Mouse (Mus musculus) frontal cortex, postnatal 25 days (tissue): ENCODE measurements at regions not wholly inside any gene's neighbourhood (a gene's known extent, or its start where the extent isn't known, plus 50 kb on each side); places are given as distances from the start of the nearest gene placed in this dataset.

Source experiments
- DNase-seq, 2 experiments: peaks; one replicate each; pipeline ENCODE4 v3.0.0; 2022; ENCODE audit warnings: low spot score in 2 of 2

GRCm38 (mm10) chr10:26434586-26434985 is 58.8 kb upstream of the L3mbtl3 start:
- no peak for DNase-seq

DNA sequence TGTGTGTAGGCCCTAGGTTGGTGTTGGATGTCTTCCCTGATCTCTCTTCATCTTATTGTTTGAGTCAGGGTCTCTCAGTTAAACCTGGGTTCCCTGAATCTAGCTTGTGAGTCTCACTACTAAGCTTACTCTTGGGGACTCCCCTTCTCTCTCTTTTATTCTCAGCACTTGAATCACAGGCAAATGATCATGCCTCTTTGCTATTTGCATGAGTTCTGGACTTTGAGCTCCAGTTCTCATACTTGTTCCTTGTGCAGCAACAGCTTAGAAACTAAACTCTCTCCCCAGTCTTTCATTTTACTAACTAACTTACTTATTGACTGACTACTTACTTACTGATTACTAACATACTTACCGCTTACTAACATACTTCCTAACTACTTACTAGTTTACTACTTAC is 64.9 kb upstream of the L3mbtl3 start:
- no peak for DNase-seq

DNA sequence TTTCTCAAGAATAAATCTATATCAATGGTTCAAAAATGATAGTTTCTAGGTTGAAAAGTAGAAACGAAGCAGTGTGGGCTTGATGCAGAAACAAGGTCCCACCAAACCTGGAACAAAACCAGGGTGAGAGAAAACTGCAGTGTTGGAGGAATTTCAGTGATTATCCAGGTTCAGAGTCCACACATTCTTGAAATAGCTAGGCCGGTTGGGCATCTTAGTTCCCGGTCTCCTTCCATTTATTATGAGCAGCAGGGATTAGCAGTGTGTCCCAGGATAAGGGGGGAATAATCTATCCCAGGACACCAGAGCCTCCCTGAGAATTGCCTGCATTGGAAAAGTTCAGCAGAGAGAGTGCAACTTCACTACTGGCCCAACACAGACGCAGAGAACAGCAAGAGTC is 108.5 kb upstream of the L3mbtl3 start:
- no peak for DNase-seq

DNA sequence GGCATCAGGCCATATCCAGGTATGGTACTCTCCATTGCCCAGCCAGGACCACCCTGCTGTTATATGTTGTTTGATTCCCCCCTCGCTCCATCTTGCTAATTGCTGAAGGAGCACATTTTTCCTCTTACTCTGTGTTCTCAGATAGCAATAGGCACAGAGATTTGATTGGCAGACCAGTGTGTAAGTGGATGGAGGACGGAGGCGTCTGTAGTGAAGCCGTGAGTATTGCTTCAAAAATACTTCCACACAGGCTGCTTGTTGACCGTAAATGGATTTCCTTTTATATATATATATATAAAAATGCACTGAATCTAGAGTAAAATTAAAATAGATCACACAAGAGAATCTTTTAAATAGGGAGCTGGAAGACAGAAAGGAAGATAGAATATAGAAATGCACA is 115.6 kb upstream of the L3mbtl3 start:
- DNase-seq = no peak

- DNase-seq = no peak
Measured at GRCm38 (mm10) chr10:26492146-26492545, 116.4 kb upstream of the L3mbtl3 start.

- no peak for DNase-seq
Measured at GRCm38 (mm10) chr10:26492856-26493484, 117.2 kb upstream of the L3mbtl3 start.

GRCm38 (mm10) chr10:26493801-26494200 is 118.0 kb upstream of the L3mbtl3 start:
- DNase-seq = no peak

- DNase-seq = peak; percentile 15 to 20
Measured at GRCm38 (mm10) chr10:26494380-26494781, 118.6 kb upstream of the L3mbtl3 start.

DNA sequence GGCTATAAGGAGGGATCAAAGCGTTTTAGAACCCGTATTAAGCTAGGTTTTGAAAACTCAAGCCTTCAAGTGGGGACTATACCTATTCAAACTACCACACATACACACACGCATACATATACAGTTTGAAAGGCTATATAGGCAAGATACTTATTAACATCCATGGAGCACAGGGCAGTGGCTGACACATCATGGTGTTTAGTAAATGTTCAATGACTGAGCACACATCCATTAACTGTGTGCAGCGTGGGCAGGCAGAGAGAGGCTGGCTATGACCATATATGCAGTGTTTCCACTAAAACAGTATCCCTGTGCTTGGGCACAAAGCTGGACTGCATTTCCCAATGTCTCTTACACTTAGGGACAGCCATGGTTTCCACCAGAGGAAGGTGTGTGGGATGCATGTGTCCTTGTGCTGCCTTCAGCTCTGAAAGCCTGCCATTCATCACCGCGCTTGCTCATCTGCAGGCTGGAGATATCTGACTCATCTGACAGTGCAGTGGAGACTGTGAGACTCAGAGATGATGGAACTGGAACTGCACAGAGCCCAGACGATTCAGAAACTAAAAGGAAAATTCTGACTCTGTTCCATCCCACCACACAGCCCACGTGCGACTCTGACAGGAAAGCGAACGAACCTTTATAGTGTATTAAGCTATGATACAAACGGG is 124.6 kb upstream of the L3mbtl3 start:
- DNase-seq = peak in 1 of 2 experiments; percentile 12

- no peak for DNase-seq
Measured at GRCm38 (mm10) chr10:26520879-26521278, 145.1 kb upstream of the L3mbtl3 start.

DNA sequence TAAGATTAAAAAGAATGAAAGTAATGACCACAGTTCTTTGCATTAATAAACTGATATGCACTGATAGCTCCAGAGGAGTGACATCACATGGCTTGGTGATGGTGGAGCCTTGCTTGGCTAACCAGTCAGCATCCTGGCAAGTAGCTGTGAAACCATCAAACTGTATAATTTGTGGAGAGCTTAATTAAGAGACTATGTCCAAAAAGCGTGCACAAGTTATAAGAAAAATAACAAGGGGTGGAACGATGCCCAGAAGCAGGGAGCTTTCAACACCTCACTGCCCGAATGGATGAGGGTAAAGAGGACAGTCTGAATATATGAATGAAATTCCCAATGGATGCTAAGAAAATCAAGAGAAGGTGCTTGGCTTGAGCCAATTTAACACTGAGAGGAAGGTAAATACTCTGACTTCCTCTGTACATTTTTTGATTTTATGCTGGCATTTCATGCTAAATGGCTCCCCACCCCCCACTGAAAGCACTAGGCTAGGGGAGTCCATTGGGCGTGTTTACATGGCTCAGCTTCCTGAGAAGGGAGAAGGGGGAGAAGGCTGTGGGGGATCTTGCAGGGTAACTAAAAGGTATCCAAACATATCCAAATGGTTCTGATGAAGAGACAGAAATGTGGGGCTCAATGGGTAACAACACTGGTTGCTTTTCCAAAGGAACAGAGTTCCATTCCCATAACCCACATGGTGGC is 150.2 kb upstream of the L3mbtl3 start:
- no peak for DNase-seq

GRCm38 (mm10) chr10:26540189-26540588 is 164.4 kb upstream of the L3mbtl3 start:
- no peak for DNase-seq

DNA sequence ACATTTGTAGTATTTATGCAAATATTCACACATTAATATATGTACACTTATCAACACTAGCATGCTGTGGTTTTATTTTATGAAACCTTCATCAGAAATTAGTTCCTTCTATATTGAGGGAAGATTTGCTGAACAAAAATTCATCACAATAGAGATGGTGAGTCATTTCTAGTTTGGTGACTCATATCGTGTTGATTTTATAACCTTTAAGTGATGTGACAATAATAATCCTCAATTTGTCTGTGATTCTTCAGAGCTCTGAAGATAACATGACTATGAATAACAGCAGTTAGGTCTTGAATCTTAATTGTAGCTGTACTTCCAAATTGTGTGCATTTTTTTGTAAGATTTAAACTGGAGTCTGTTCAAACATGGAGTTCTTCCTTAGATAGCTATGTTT is 168.3 kb upstream of the L3mbtl3 start:
- no peak for DNase-seq

- DNase-seq = no peak
Measured at GRCm38 (mm10) chr10:26544796-26545195, 169.0 kb upstream of the L3mbtl3 start.

DNA sequence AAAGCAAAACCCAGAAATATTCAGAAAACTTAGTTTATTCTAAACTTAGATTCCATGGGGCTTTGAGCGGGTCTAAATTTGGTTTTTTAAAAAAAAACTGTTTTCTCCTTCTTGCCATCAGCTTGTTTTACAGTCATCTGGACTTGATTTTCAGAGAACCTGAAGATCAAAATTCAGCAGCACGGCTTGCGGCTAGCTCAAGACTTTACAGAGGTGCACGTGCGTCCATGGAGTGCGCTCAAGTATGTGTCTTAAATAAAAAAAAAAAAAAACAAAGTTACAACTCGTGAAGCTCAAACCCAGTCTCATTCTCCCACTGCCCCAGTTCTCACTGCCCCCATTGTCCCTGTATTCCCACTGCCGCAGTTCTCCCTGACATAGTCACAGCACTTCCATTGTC is 180.5 kb upstream of the L3mbtl3 start:
- DNase-seq = no peak

DNA sequence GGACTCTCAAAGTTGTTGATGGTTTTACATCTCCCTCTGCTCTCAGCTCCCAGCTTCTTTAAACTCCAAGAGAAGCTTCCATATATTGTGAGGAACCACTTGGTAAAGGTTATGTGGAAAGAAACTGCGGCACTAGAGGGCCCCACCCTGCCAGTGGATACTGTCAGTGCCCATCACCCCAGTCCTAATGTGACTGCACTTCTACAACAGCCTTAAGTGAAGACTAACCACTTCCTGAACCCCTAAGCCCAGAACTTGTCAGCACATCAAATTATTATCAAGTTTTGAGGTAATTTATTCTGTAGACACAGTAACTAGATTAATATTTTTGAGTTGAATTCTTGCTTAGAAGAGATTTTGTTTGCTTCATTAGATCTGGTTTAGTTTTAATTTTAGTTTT is 182.3 kb upstream of the L3mbtl3 start:
- DNase-seq = no peak

GRCm38 (mm10) chr10:26559323-26559722 is 183.6 kb upstream of the L3mbtl3 start:
- DNase-seq = no peak

DNA sequence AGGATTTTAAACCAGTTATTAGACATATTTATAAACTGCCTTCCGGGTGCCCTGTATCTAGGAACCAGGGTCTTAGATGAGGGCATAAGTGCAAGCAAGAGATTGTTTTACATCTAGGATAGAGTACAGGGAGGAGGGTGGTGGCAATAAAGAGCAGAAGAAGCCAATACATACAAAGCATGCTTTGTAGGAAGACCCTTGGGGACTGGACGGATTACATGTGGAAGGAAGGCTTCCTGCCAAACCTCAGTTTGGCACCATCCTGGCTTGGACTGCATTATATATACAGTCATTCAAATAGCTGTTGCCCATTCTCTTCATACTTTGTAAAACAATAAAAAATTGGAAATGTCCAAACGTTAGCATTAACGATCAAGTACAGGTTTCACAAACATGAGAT is 184.7 kb upstream of the L3mbtl3 start:
- no peak for DNase-seq

DNA sequence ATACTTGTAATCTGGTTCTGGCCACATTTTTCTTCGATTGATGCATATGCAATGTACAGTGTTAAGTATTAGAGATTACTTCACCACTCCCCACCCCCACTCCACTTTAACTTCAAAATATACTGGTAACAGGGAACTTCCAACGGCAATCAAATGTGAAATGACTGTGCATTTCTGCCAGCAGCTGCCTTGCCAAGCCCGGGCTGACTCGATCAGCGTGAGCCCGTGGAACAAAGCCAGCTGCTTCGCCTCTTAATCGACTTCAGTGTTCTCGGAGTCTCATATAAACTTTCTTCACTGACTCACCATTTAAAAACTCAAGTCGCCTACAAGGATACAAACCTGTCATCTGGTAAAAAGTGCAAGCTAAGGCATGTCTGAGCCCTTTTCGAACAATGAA is 188.7 kb upstream of the L3mbtl3 start:
- DNase-seq = peak; percentile 9 to 19

DNA sequence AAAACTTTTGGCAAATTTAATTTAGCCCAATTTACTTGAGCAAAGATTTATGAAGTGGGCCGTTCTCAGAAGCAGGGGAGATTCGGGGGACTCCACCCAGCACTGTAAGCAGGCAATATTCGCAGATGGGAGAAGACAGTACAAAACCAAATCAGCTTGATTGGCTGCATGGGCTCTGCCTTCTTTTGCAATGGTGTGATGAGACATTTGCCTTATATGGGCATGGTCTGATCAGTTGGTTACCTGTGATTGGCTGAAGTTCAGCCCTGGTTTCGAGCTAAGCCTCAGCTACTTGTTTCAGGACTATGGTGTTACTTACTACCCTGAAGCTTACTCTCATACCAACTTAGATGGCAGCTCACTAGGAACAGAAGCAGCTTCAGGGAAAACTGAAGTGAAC is 185.6 kb upstream of the Arhgap18 start:
- no peak for DNase-seq

DNA sequence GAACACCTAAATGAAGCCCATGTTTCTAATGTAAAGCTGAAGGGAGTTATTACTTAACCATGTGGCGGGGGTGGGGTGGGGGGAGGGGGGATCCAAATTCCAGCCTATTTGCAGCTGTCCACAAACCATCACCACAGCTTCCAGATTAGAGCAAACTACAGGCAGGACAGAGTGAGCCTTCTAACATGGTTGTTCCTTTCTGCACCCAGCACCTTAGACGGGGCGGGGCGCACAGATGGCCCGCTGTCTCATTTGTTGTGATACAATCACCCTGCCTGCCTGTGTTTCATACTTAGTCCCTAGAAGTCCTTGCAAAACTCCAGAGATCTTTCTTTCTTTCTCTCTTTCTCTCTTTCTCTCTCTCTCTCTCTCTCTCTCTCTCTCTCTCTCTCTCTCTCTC is 182.8 kb upstream of the Arhgap18 start:
- DNase-seq = no peak

GRCm38 (mm10) chr10:26571377-26571776 is 181.8 kb upstream of the Arhgap18 start:
- no peak for DNase-seq

GRCm38 (mm10) chr10:26576153-26576552 is 177.1 kb upstream of the Arhgap18 start:
- no peak for DNase-seq
